9 mouse cellular contexts compared by ENCODE assay signal in genomic region chr2:113757525-113758310, GRCm38 (mm10). TPM values are rescaled to one million over a fixed set of nuclear protein-coding genes. Genes with fewer than 3 reads are reported as not detected.
DNase-seq lines count a peak whose midpoint lies in the region; ATAC-seq and TF ChIP-seq lines count a peak whose summit lies in the region.
"Had no signal": no experiment of that assay in that cellular context is flagged by ENCODE, and none has a peak within 500 bp of the region (broad histone marks: within the 10 kb centered on the region; RNA-seq: fewer than 3 reads in every experiment).

No protein-coding gene starts in this region.

- H3K9me3 ChIP-seq in limb, embryonic 14.5 days (ENCODE audit: control insufficient read depth, low read length): no peaks in the 10 kb centered on the region

- no peaks in the 10 kb centered on the region for H3K36me3 ChIP-seq in limb, embryonic 14.5 days (ENCODE audit: control insufficient read depth, insufficient read depth, low read length)

- H3K4me3 ChIP-seq in limb, embryonic 14.5 days (replicated peaks; ENCODE audit: low read length): peak overlapping the region; percentile 47
- H3K4me3 ChIP-seq: megakaryocyte, embryonic 14.5 days had no signal

- peak overlapping the region; percentile 87 for H3K4me2 ChIP-seq in limb, embryonic 14.5 days (replicated peaks; ENCODE audit: low read depth, low read length, severe bottlenecking)

- no peak for TF ChIP-seq POLR2A in limb, embryonic 14.5 days (IDR thresholded peaks at IDR 0.05; ENCODE audit: borderline replicate concordance, extremely low read depth, insufficient read depth, insufficient read length)

- H3K9ac ChIP-seq in limb, embryonic 14.5 days (ENCODE audit: low read depth, low read length, severe bottlenecking): peak overlapping the region; percentile 35

- ATAC-seq in hematopoietic stem cell, adult 5-6 weeks (replicated peaks in 1 of 2; ENCODE audit: insufficient read depth in 1 of 2, low FRiP score in 2 of 2, low TSS enrichment in 1 of 2, low read depth in 1 of 2, poor library complexity in 2 of 2, severe bottlenecking in 2 of 2): peak; percentile 31 to 37; a peak in 2 of 4 replicates
- 0 out of 2 replicates have a peak, but pooled peaks have one; percentile 21 for ATAC-seq in limb, embryonic 14.5 days (ENCODE audit: low FRiP score, low read depth)
- no peak for ATAC-seq in activated CD4-positive, CD25-positive, alpha-beta regulatory T cell, adult 4 months

- DNase-seq in layer of hippocampus, postnatal 10 days (ENCODE audit: low spot score in 2 of 2): peak; percentile 34 to 41
- no peak for DNase-seq in layer of hippocampus, adult 9-11 months
- peak; percentile 67 for DNase-seq in embryo, embryonic 10.5 days (ENCODE audit: low spot score)
- DNase-seq in limb, embryonic 14.5 days (ENCODE audit: low spot score): no peak
- peak; percentile 59 for DNase-seq in retina, postnatal 1 day
- no peak for DNase-seq in adrenal gland, postnatal 36 days

- WGBS in limb, embryonic 14.5 days: under 1% methylated on average over 38 of the region's 47 CpGs

- 0 out of 2 replicates have a peak, but pooled peaks cover 3% of the 10 kb centered on the region for H3K4me1 ChIP-seq in limb, embryonic 14.5 days (ENCODE audit: control insufficient read depth, insufficient read depth, low read length)

- H3K27me3 ChIP-seq in limb, embryonic 14.5 days (ENCODE audit: control insufficient read depth, insufficient read depth, low read length): peaks cover 35% of the 10 kb centered on the region

- H3K27ac ChIP-seq in limb, embryonic 14.5 days (replicated peaks; ENCODE audit: low read depth, low read length): no peak overlapping the region

RNA-seq across cellular contexts. Expression of gene Grem1, which starts 0.7 kb away (rescaled TPM):
- 1 to 10 TPM; 1.7 to 1.9 TPM for total RNA-seq in layer of hippocampus, postnatal 10 days (2021)
- not detected in 2 replicates for total RNA-seq in hematopoietic stem cell, adult 5-6 weeks (2017)
- 5.8 and 6.9 TPM in 2 replicates for polyA plus RNA-seq in limb, embryonic 14.5 days (2012; rRNA removed)
- polyA plus RNA-seq in limb, embryonic 14.5 days (2014; fragmentation: Nextera tagmentation; extraction: Ambion mirVana): 3.9 and 4.5 TPM in 2 replicates
- polyA plus RNA-seq in activated CD4-positive, CD25-positive, alpha-beta regulatory T cell, adult 4 months (2017; shearing (Covaris generic)): not detected
- under 1 TPM; 0.20 TPM for total RNA-seq in adrenal gland, postnatal 36 days (2021)

Comparison
In these comparisons a context has a peak if more than half of its experiments do, and no peak if none do; other contexts are left out.
1. DNase-seq: peak in layer of hippocampus, postnatal 10 days (2 of 2), embryo, embryonic 10.5 days (single experiment) and retina, postnatal 1 day (single experiment); none in layer of hippocampus, adult 9-11 months (single experiment), limb, embryonic 14.5 days (single experiment) and adrenal gland, postnatal 36 days (0 of 2).